Mouse (Mus musculus) naive thymus-derived CD4-positive, alpha-beta T cell, adult 2 months (primary cell): ENCODE results near the gene Spata32.

ENCODE experiments used
- DNase-seq: peaks from one replicate; pipeline ENCODE4 v3.0.0-alpha.2; 2011; ENCODE audit warnings: low read depth

Spata32 gene

GRCm38 (mm10) chr11:103173771-103174344 is 44.4 kb downstream of the Spata32 start:
- peak; percentile 52 for DNase-seq

GRCm38 (mm10) chr11:103173041-103173770 is 45.0 kb downstream of the Spata32 start:
- no peak for DNase-seq

GRCm38 (mm10) chr11:103172392-103173040 is 45.7 kb downstream of the Spata32 start:
- no peak for DNase-seq

- DNase-seq, result no peak
These were observed 46.4 kb downstream of the Spata32 start for GRCm38 (mm10) chr11:103171703-103172391.

- no peak for DNase-seq
These were observed 47.0 kb downstream of the Spata32 start for GRCm38 (mm10) chr11:103171286-103171620.

- peak; percentile 69 for DNase-seq
These were observed 47.5 kb downstream of the Spata32 start, which contains the start of gene Fmnl1 for GRCm38 (mm10) chr11:103170494-103171285. TSS of gene Fmnl1 (plus strand) at chr11:103171107.

- peak; percentile 59 for DNase-seq
These were observed 48.1 kb downstream of the Spata32 start for GRCm38 (mm10) chr11:103170111-103170493.

GRCm38 (mm10) chr11:103169664-103170063 is 48.6 kb downstream of the Spata32 start:
- DNase-seq, result no peak

GRCm38 (mm10) chr11:103168690-103169390 is 49.4 kb downstream of the Spata32 start:
- peak; percentile 91 for DNase-seq

GRCm38 (mm10) chr11:103164391-103164790 is 53.8 kb downstream of the Spata32 start:
- DNase-seq, result peak; percentile 40

- peak; percentile 71 for DNase-seq
These were observed 56.1 kb downstream of the Spata32 start for GRCm38 (mm10) chr11:103162132-103162531.

- DNase-seq, result peak; percentile 40
These were observed 56.8 kb downstream of the Spata32 start for GRCm38 (mm10) chr11:103161449-103161848.

GRCm38 (mm10) chr11:103160738-103161137 is 57.5 kb downstream of the Spata32 start:
- no peak for DNase-seq

- peak; percentile 96 for DNase-seq
These were observed 59.4 kb downstream of the Spata32 start for GRCm38 (mm10) chr11:103158621-103159478.
